Mouse (Mus musculus) heart, embryonic 15.5 days (tissue): ENCODE measurements around the gene Rps21. TPM values are rescaled to one million over a fixed set of nuclear protein-coding genes. Genes with fewer than 3 reads are reported as not detected.
"Not testable (repeated sequence)": the region's sequence is repeated elsewhere in the genome, so short reads cannot be mapped to it uniquely, and the experiment has no call there.

Source experiments
- ATAC-seq: fragments of 200-750 bp; cut with Nextera tagmentation; replicated peaks from 2 replicates; pipeline ENCODE4 v1.8.0; 2017; ENCODE audit warnings: low read depth, moderate TSS enrichment; ENCODE audit not compliant: insufficient number of reproducible peaks, insufficient read depth, low FRiP score
- H3K27ac ChIP-seq: fragments of 300-500 bp; sonication (generic); 2 replicates; pipeline ENCODE4 v1.5.1; 2015; ENCODE audit warnings: mild to moderate bottlenecking, inconsistent platforms
- H3K27me3 ChIP-seq: fragments of 300-500 bp; sonication (generic); 2 replicates; pipeline ENCODE4 v1.6.1; 2015; ENCODE audit warnings: inconsistent platforms
- H3K36me3 ChIP-seq: fragments of 300-500 bp; sonication (generic); 2 replicates; pipeline ENCODE4 v1.6.1; 2015; ENCODE audit warnings: mild to moderate bottlenecking, inconsistent platforms
- H3K4me1 ChIP-seq: fragments of 300-500 bp; sonication (generic); replicated peaks from 2 replicates; pipeline ENCODE4 v1.6.1; 2015; ENCODE audit warnings: inconsistent platforms
- H3K4me2 ChIP-seq: fragments of 300-500 bp; sonication (generic); 2 replicates; pipeline ENCODE4 v1.6.1; 2015; ENCODE audit warnings: inconsistent platforms, mild to moderate bottlenecking, moderate library complexity
- H3K4me3 ChIP-seq: fragments of 300-500 bp; sonication (generic); 2 replicates; pipeline ENCODE4 v1.5.1; 2015; ENCODE audit warnings: mild to moderate bottlenecking, inconsistent platforms
- H3K9ac ChIP-seq: fragments of 300-500 bp; sonication (generic); 2 replicates; pipeline ENCODE4 v1.6.1; 2015; ENCODE audit warnings: mild to moderate bottlenecking, inconsistent platforms
- H3K9me3 ChIP-seq: fragments of 300-500 bp; sonication (generic); replicated peaks from 2 replicates; pipeline ENCODE4 v1.6.1; 2016; ENCODE audit warnings: inconsistent platforms
- WGBS: fragments of 180-500 bp; shearing (Covaris S2); methylation state at CpG from one replicate; pipeline ENCODE4 v1.1.7; 2015; ENCODE audit warnings: mixed read lengths; 5-methylcytosine and 5-hydroxymethylcytosine counted together
- polyA plus RNA-seq: library from polyadenylated mRNA; unstranded; fragments of >200 nt; fragmentation: Nextera tagmentation; extraction: Ambion mirVana; gene quantifications from 2 replicates; pipeline ENCODE4 v1.2.1, GENCODE M21; 2015

Gene Rps21
- polyA plus RNA-seq, 1 experiment from 2014 or later: 352 TPM

- not testable (repeated sequence) for H3K9ac ChIP-seq, H3K4me2 ChIP-seq, H3K9me3 ChIP-seq, H3K27ac ChIP-seq, H3K27me3 ChIP-seq, ATAC-seq, H3K4me3 ChIP-seq
- H3K4me1 ChIP-seq: peaks cover 34% of the 10 kb centered on the region
- peaks cover 45% of the 10 kb centered on the region for H3K36me3 ChIP-seq
- 70% methylated on average over 17 of the region's 17 CpGs for WGBS
These were observed 2.8 kb downstream of the Rps21 start for GRCm38 (mm10) chr2:180259826-180260609.

GRCm38 (mm10) chr2:180260610-180261480 lies 3.7 kb downstream of the Rps21 start:
- H3K4me1 ChIP-seq: peaks cover 30% of the 10 kb centered on the region
- peaks cover 45% of the 10 kb centered on the region for H3K36me3 ChIP-seq
- H3K9me3 ChIP-seq: no peaks in the 10 kb centered on the region
- H3K9ac ChIP-seq: no peak overlapping the region
- no peaks in the 10 kb centered on the region for H3K27me3 ChIP-seq
- 58% methylated on average over 8 of the region's 8 CpGs for WGBS
- no peak overlapping the region for H3K4me3 ChIP-seq
- no peak overlapping the region for H3K4me2 ChIP-seq
- no peak for ATAC-seq
- H3K27ac ChIP-seq: no peak overlapping the region

- no peak overlapping the region for H3K4me3 ChIP-seq
- H3K4me1 ChIP-seq: peaks cover 24% of the 10 kb centered on the region
- H3K27ac ChIP-seq: peak overlapping the region; percentile 10; the same call in 1 of the 2 replicates
- no peaks in the 10 kb centered on the region for H3K27me3 ChIP-seq
- WGBS: 81% methylated on average over 7 of the region's 7 CpGs
- no peaks in the 10 kb centered on the region for H3K9me3 ChIP-seq
- H3K4me2 ChIP-seq: no peak overlapping the region
- H3K9ac ChIP-seq: no peak overlapping the region
- H3K36me3 ChIP-seq: peaks cover 45% of the 10 kb centered on the region
- ATAC-seq: no peak
These were observed 4.7 kb downstream of the Rps21 start for GRCm38 (mm10) chr2:180261901-180262300.

GRCm38 (mm10) chr2:180262441-180262840 lies 5.3 kb downstream of the Rps21 start:
- ATAC-seq: peak; percentile 29; the same call in 1 of the 2 replicates
- peaks cover 45% of the 10 kb centered on the region for H3K36me3 ChIP-seq
- no peaks in the 10 kb centered on the region for H3K9me3 ChIP-seq
- peak overlapping the region; percentile 69 for H3K27ac ChIP-seq
- H3K4me3 ChIP-seq: no peak overlapping the region
- 66% methylated on average over 3 of the region's 3 CpGs for WGBS
- H3K4me1 ChIP-seq: peaks cover 24% of the 10 kb centered on the region
- H3K27me3 ChIP-seq: no peaks in the 10 kb centered on the region
- no peak overlapping the region for H3K4me2 ChIP-seq
- no peak overlapping the region for H3K9ac ChIP-seq

GRCm38 (mm10) chr2:180262891-180263290 lies 5.7 kb downstream of the Rps21 start:
- no peak overlapping the region for H3K9ac ChIP-seq
- peaks cover 45% of the 10 kb centered on the region for H3K36me3 ChIP-seq
- 72% methylated on average over 10 of the region's 10 CpGs for WGBS
- H3K27ac ChIP-seq: peak overlapping the region; percentile 69
- no peaks in the 10 kb centered on the region for H3K9me3 ChIP-seq
- ATAC-seq: no peak
- H3K4me3 ChIP-seq: no peak overlapping the region
- H3K4me1 ChIP-seq: peaks cover 22% of the 10 kb centered on the region
- H3K4me2 ChIP-seq: no peak overlapping the region
- no peaks in the 10 kb centered on the region for H3K27me3 ChIP-seq

DNA sequence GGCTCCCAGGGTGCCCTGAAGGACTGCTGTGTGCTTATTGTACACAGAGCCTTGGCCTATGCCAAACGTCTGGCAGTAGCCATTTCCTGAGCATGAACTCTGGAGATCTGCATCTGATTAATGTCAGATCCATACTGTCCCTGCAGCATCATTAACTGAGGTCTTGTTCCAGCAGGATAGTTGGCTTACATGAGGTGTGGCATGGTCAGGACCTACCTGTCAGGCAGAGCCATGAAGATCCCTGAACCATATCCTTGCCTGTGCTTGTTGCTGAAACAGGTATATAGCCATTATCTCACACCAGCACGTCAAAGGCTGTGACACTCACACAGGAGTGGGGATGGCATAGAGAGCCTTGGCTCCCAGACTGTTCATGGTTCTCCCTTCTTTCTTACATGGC lies 10.8 kb downstream of the Rps21 start:
- no peaks in the 10 kb centered on the region for H3K27me3 ChIP-seq
- no peak for ATAC-seq
- H3K4me2 ChIP-seq: no peak overlapping the region
- no peaks in the 10 kb centered on the region for H3K9me3 ChIP-seq
- peaks cover 12% of the 10 kb centered on the region; the same call in 1 of the 2 replicates for H3K36me3 ChIP-seq
- H3K27ac ChIP-seq: no peak overlapping the region
- WGBS: 67% methylated on average over 2 of the region's 2 CpGs
- no peak overlapping the region for H3K4me3 ChIP-seq
- H3K9ac ChIP-seq: no peak overlapping the region
- peaks cover 18% of the 10 kb centered on the region for H3K4me1 ChIP-seq

DNA sequence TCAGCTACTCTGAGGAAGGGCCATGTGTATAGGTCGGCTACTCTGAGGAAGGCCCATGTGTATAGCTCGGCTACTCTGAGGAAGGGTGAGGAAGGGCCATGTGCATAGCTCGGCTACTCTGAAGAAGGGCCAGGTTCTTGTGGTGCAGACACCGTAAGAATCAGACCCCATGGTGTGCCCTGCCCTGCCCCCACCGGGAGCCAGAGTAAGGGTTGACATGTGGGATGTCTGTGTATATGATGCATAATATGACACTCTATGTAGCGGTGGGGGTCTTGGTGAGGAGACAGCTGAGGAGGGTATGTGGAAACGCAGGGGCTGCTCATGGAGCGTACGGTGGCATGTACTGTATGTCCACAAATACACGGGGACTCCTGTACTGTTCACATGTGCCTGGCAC lies 12.2 kb downstream of the Rps21 start:
- Histone ChIP-seq H3K4me2 (no peak overlapping the region), H3K4me1 (peaks cover 21% of the 10 kb centered on the region), H3K27ac (no peak overlapping the region), H3K27me3 (no peaks in the 10 kb centered on the region), H3K9ac (no peak overlapping the region), H3K4me3 (no peak overlapping the region), H3K9me3 (no peaks in the 10 kb centered on the region), H3K36me3 (peaks cover under 1% of the 10 kb centered on the region; the same call in 1 of the 2 replicates)
- no peak for ATAC-seq
- WGBS: 89% methylated on average over 10 of the region's 10 CpGs

DNA sequence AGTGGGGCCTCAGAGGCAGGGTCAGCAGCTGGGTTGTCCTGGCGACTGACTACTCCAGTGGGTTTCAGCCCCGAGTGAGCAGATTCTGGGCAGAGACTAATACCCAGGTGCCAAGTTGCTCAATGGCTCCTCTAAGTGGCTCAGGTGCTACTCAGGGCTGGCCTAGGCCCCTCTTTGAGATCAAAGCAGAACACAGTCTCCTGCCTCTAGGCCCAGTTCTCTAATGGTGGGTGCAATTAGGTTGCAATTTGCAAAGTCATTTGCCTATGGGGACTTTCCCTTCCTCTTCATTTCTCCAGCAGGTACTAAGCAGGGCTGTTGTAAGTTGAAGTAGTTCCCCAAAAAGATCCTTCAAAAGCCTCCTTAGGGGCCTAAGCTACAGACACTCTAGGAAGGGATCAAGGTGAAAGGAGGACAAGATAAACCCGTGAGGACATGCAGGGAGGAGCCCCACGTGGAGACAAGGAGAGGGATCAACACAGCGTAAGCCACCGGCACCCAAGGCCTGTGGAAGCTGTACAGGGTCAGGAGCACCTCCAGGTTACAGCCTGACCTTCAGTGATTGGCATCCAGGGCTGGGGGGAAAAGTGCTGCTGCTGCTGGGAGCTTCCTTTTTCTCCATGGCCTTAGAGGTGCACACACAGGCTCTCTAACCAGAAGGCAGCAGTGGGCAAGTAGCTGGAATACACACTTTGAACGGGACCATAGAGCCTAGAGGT lies 13.5 kb downstream of the Rps21 start:
- Histone ChIP-seq H3K4me3 (no peak overlapping the region), H3K4me2 (no peak overlapping the region), H3K9ac (no peak overlapping the region), H3K36me3 (no peaks in the 10 kb centered on the region), H3K27ac (no peak overlapping the region), H3K4me1 (peaks cover 24% of the 10 kb centered on the region), H3K27me3 (no peaks in the 10 kb centered on the region), H3K9me3 (no peaks in the 10 kb centered on the region)
- 62% methylated on average over 7 of the region's 7 CpGs for WGBS
- ATAC-seq: no peak

GRCm38 (mm10) chr2:180271804-180272395 lies 14.7 kb downstream of the Rps21 start:
- no peaks in the 10 kb centered on the region for H3K27me3 ChIP-seq
- no peak for ATAC-seq
- H3K9ac ChIP-seq: peak overlapping the region; percentile 89
- WGBS: 64% methylated on average over 5 of the region's 5 CpGs
- no peaks in the 10 kb centered on the region for H3K9me3 ChIP-seq
- no peak overlapping the region for H3K27ac ChIP-seq
- peak overlapping the region; percentile 82 for H3K4me3 ChIP-seq
- peaks cover 35% of the 10 kb centered on the region for H3K4me1 ChIP-seq
- peak overlapping the region; percentile 95 for H3K4me2 ChIP-seq
- no peaks in the 10 kb centered on the region for H3K36me3 ChIP-seq

DNA sequence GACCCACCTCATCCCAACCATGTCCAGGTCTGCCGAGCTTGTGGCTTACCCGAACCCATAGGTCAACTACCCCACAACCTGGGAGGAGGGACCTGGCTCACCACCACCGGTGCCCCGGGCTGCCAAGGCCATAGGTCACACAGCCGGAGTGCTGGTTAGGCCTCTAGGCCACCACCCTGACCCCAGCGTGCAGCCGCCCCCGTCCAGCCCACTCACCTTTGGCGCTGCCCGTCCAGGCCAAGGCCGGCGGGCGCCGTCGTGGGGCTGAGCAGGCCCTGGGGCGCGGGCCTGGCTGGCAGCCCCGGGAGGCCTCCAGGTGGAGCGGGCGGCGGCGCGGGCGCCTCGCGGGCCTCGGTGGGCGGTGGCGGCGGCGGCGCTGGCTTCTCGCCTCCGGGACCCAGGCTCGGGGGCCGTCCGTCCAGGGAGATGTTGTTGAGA lies 15.7 kb downstream of the Rps21 start:
- under 1% methylated on average over 24 of the region's 37 CpGs for WGBS
- Histone ChIP-seq H3K36me3 (no peaks in the 10 kb centered on the region), H3K4me3 (peak overlapping the region; percentile 82), H3K4me2 (peak overlapping the region; percentile 95), H3K4me1 (peaks cover 40% of the 10 kb centered on the region), H3K9me3 (no peaks in the 10 kb centered on the region), H3K27ac (peak overlapping the region; percentile 67), H3K27me3 (no peaks in the 10 kb centered on the region), H3K9ac (peak overlapping the region; percentile 89)
- peak; percentile 25 for ATAC-seq
